Mouse (Mus musculus) lung, postnatal 0 days (tissue): Measurements from ENCODE around the gene Bax.

Experiments
- CTCF ChIP-seq: IDR thresholded peaks from 2 replicates; pipeline ENCODE4 v1.5.1; 2016; ENCODE audit warnings: antibody characterized with exemption, mild to moderate bottlenecking
- EP300 ChIP-seq: IDR thresholded peaks from 2 replicates; pipeline ENCODE4 v1.6.1; 2016; ENCODE audit warnings: antibody characterized with exemption, mild to moderate bottlenecking, control low read depth

DNA sequence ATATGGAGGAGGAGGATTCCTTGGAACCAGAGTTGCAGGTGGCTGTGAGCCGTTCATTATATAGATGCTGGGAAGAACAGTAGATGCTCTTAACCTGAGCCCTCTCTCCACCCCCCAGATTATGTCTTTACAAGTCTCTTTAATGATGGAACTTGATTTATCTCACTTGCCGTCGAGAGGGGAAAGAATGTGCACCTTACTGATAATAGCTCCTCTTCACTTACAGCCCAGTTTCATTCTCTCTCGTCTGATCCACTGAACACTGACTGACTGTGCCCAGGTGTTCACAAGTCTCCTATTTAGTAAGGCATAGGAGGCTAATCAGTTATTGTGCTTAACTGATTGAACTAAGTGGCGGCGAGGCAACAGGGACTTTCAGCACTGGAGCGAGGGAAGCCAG is 22.9 kb upstream of the Bax start:
- no peak for TF ChIP-seq CTCF
- no peak for TF ChIP-seq EP300
